Mouse (Mus musculus): ENCODE measurements around the gene C1s2. TPM values are rescaled to one million over a fixed set of nuclear protein-coding genes. Genes with fewer than 3 reads are reported as not detected.
"Not testable (repeated sequence)": the region's sequence is repeated elsewhere in the genome, so short reads cannot be mapped to it uniquely, and the experiment has no call there.

The C1s2 gene
- polyA plus RNA-seq, 1 experiment from 2014 or later = 0.10 TPM

GRCm38 (mm10) chr6:124664256-124664655 lies 28.4 kb upstream of the C1s2 start:
- WGBS = 83% methylated on average over 7 of the region's 7 CpGs
- peaks cover 16% of the 10 kb centered on the region for H3K4me1 ChIP-seq (replicated peaks)
- no peak overlapping the region for H3K27ac ChIP-seq (replicated peaks)
- H3K4me3 ChIP-seq = peak overlapping the region; percentile 59
- ATAC-seq (ENCODE audit: low FRiP score, low read depth) = no peak
- H3K4me2 ChIP-seq = peak overlapping the region; percentile 84
- no peak overlapping the region for H3K9ac ChIP-seq
- H3K9me3 ChIP-seq = no peaks in the 10 kb centered on the region
- H3K27me3 ChIP-seq = no peaks in the 10 kb centered on the region
- H3K36me3 ChIP-seq = no peaks in the 10 kb centered on the region

GRCm38 (mm10) chr6:124663424-124663795 lies 27.5 kb upstream of the C1s2 start:
- peak overlapping the region; percentile 86 for H3K27ac ChIP-seq (replicated peaks)
- H3K4me3 ChIP-seq = peak overlapping the region; percentile 59
- peak overlapping the region; percentile 84 for H3K4me2 ChIP-seq
- H3K4me1 ChIP-seq (replicated peaks) = peaks cover 16% of the 10 kb centered on the region
- no peaks in the 10 kb centered on the region for H3K27me3 ChIP-seq
- no peaks in the 10 kb centered on the region for H3K36me3 ChIP-seq
- 19% methylated on average over 13 of the region's 13 CpGs for WGBS
- no peaks in the 10 kb centered on the region for H3K9me3 ChIP-seq
- ATAC-seq (ENCODE audit: low FRiP score, low read depth) = no peak
- H3K9ac ChIP-seq = peak overlapping the region; percentile 56

GRCm38 (mm10) chr6:124662477-124663423 lies 26.9 kb upstream of the C1s2 start, which contains the start of gene Lpcat3:
TSS of gene Lpcat3 (plus strand) at chr6:124663027.
- H3K4me2 ChIP-seq = peak within 1 kb of the TSS; percentile 84
- WGBS = under 1% methylated on average over 76 of the region's 87 CpGs
- peak within 1 kb of the TSS; percentile 56 for H3K9ac ChIP-seq
- H3K27ac ChIP-seq (replicated peaks) = peak within 1 kb of the TSS; percentile 86
- peaks cover 16% of the 10 kb centered on the region for H3K4me1 ChIP-seq (replicated peaks)
- ATAC-seq (ENCODE audit: low FRiP score, low read depth) = peak; percentile 98
- no peaks in the 10 kb centered on the region for H3K27me3 ChIP-seq
- peak within 1 kb of the TSS; percentile 59 for H3K4me3 ChIP-seq
- H3K36me3 ChIP-seq = no peaks in the 10 kb centered on the region
- no peaks in the 10 kb centered on the region for H3K9me3 ChIP-seq

GRCm38 (mm10) chr6:124661995-124662394 lies 26.1 kb upstream of the C1s2 start:
- no peak for ATAC-seq (ENCODE audit: low FRiP score, low read depth)
- Histone ChIP-seq H3K9me3 (no peaks in the 10 kb centered on the region), H3K9ac (peak overlapping the region; percentile 56), H3K4me2 (peak overlapping the region; percentile 84), H3K4me1 (replicated peaks) (peaks cover 16% of the 10 kb centered on the region), H3K36me3 (no peaks in the 10 kb centered on the region), H3K4me3 (peak overlapping the region; percentile 59), H3K27ac (replicated peaks) (peak overlapping the region; percentile 86), H3K27me3 (no peaks in the 10 kb centered on the region)
- WGBS = 25% methylated on average over 6 of the region's 6 CpGs

- Histone ChIP-seq H3K36me3 (no peaks in the 10 kb centered on the region), H3K4me3 (no peak overlapping the region), H3K9ac (no peak overlapping the region), H3K4me2 (no peak overlapping the region), H3K27me3 (no peaks in the 10 kb centered on the region), H3K27ac (replicated peaks) (no peak overlapping the region), H3K4me1 (replicated peaks) (peaks cover 16% of the 10 kb centered on the region), H3K9me3 (no peaks in the 10 kb centered on the region)
- 92% methylated on average over 4 of the region's 4 CpGs for WGBS
- no peak for ATAC-seq (ENCODE audit: low FRiP score, low read depth)
Observed at GRCm38 (mm10) chr6:124661156-124661806, 25.4 kb upstream of the C1s2 start.

GRCm38 (mm10) chr6:124658067-124658466 lies 22.2 kb upstream of the C1s2 start:
- 100% methylated on average over 1 of the region's 2 CpGs for WGBS
- ATAC-seq (ENCODE audit: low FRiP score, low read depth) = no peak
- no peak overlapping the region for H3K27ac ChIP-seq (replicated peaks)
- H3K4me2 ChIP-seq = no peak overlapping the region
- H3K27me3 ChIP-seq = no peaks in the 10 kb centered on the region
- H3K4me1 ChIP-seq (replicated peaks) = peaks cover 6% of the 10 kb centered on the region; the same call in 1 of the 2 replicates
- no peaks in the 10 kb centered on the region for H3K9me3 ChIP-seq
- H3K9ac ChIP-seq = no peak overlapping the region
- H3K4me3 ChIP-seq = no peak overlapping the region
- no peaks in the 10 kb centered on the region for H3K36me3 ChIP-seq

- 78% methylated on average over 6 of the region's 6 CpGs for WGBS
- H3K4me3 ChIP-seq = no peak overlapping the region
- no peak overlapping the region for H3K9ac ChIP-seq
- H3K9me3 ChIP-seq = no peaks in the 10 kb centered on the region
- H3K4me1 ChIP-seq (replicated peaks) = no peaks in the 10 kb centered on the region
- no peak for ATAC-seq (ENCODE audit: low FRiP score, low read depth)
- H3K36me3 ChIP-seq = no peaks in the 10 kb centered on the region
- no peak overlapping the region for H3K4me2 ChIP-seq
- H3K27me3 ChIP-seq = no peaks in the 10 kb centered on the region
- no peak overlapping the region for H3K27ac ChIP-seq (replicated peaks)
Observed at GRCm38 (mm10) chr6:124655893-124656292, 20.0 kb upstream of the C1s2 start.

- 84% methylated on average over 1 of the region's 1 CpGs for whole genome bisulfite sequencing
- Histone ChIP-seq H3K27ac (replicated peaks) (no peak overlapping the region), H3K27me3 (no peaks in the 10 kb centered on the region), H3K4me2 (no peak overlapping the region), H3K4me1 (replicated peaks) (no peaks in the 10 kb centered on the region), H3K9ac (no peak overlapping the region), H3K4me3 (no peak overlapping the region), H3K9me3 (no peaks in the 10 kb centered on the region), H3K36me3 (no peaks in the 10 kb centered on the region)
- no peak for ATAC-seq (ENCODE audit: low FRiP score, low read depth)
Observed at GRCm38 (mm10) chr6:124646394-124646793, 10.5 kb upstream of the C1s2 start.

GRCm38 (mm10) chr6:124640997-124641396 lies 5.1 kb upstream of the C1s2 start:
- H3K36me3 ChIP-seq = no peaks in the 10 kb centered on the region
- H3K27ac ChIP-seq (replicated peaks) = no peak overlapping the region
- no peaks in the 10 kb centered on the region for H3K27me3 ChIP-seq
- no peak overlapping the region for H3K4me3 ChIP-seq
- ATAC-seq (ENCODE audit: low FRiP score, low read depth) = no peak
- no peak overlapping the region for H3K4me2 ChIP-seq
- no peak overlapping the region for H3K9ac ChIP-seq
- 41% methylated on average over 8 of the region's 8 CpGs for WGBS
- no peaks in the 10 kb centered on the region for H3K9me3 ChIP-seq
- H3K4me1 ChIP-seq (replicated peaks) = no peaks in the 10 kb centered on the region

- no peaks in the 10 kb centered on the region for H3K27me3 ChIP-seq
- no peak for ATAC-seq (ENCODE audit: low FRiP score, low read depth)
- H3K36me3 ChIP-seq = no peaks in the 10 kb centered on the region
- WGBS = 92% methylated on average over 4 of the region's 4 CpGs
- H3K4me3 ChIP-seq = no peak overlapping the region
- no peaks in the 10 kb centered on the region for H3K4me1 ChIP-seq (replicated peaks)
- H3K4me2 ChIP-seq = no peak overlapping the region
- no peak overlapping the region for H3K27ac ChIP-seq (replicated peaks)
- no peak overlapping the region for H3K9ac ChIP-seq
- no peaks in the 10 kb centered on the region for H3K9me3 ChIP-seq
Observed at GRCm38 (mm10) chr6:124640041-124640440, 4.2 kb upstream of the C1s2 start.

GRCm38 (mm10) chr6:124636858-124637460 lies 1.1 kb upstream of the C1s2 start:
- not testable (repeated sequence) for H3K27me3 ChIP-seq; H3K4me1 ChIP-seq (replicated peaks); H3K9me3 ChIP-seq; H3K4me2 ChIP-seq; H3K9ac ChIP-seq; H3K36me3 ChIP-seq; H3K4me3 ChIP-seq; H3K27ac ChIP-seq (replicated peaks); ATAC-seq (ENCODE audit: low FRiP score, low read depth)
- WGBS = 44% methylated on average over 6 of the region's 6 CpGs

GRCm38 (mm10) chr6:124630763-124631162 lies 5.1 kb downstream of the C1s2 start:
- no peak for ATAC-seq (ENCODE audit: low FRiP score, low read depth)
- WGBS = 84% methylated on average over 4 of the region's 4 CpGs
- H3K9me3 ChIP-seq = no peaks in the 10 kb centered on the region

More at GRCm38 (mm10) chr6:124630763-124631162, 5.1 kb downstream of the C1s2 start:
- H3K4me2 ChIP-seq = no peak overlapping the region
- H3K4me3 ChIP-seq = no peak overlapping the region
- no peaks in the 10 kb centered on the region for H3K36me3 ChIP-seq
- H3K9ac ChIP-seq = no peak overlapping the region
- H3K4me1 ChIP-seq (replicated peaks) = no peaks in the 10 kb centered on the region
- H3K27ac ChIP-seq (replicated peaks) = no peak overlapping the region
- H3K27me3 ChIP-seq = no peaks in the 10 kb centered on the region
